Mouse (Mus musculus) inflammation-experienced regulatory T-cells, adult 6 months (primary cell): ENCODE measurements around the gene Fn3k. TPM values are rescaled to one million over a fixed set of nuclear protein-coding genes. Genes with fewer than 3 reads are reported as not detected.

Source experiments
- ATAC-seq: one replicate; pipeline ENCODE4 v1.8.0; 2017
- polyA plus RNA-seq, 3 experiments: library from polyadenylated mRNA; unstranded; fragments of 100-300 nt; shearing (Covaris generic); gene quantifications; one replicate each; pipeline ENCODE4 v1.2.1; 2017

The Fn3k gene
- polyA plus RNA-seq = under 1 TPM in 1 of 3 experiments, not detected in 2; 0.18 TPM

DNA sequence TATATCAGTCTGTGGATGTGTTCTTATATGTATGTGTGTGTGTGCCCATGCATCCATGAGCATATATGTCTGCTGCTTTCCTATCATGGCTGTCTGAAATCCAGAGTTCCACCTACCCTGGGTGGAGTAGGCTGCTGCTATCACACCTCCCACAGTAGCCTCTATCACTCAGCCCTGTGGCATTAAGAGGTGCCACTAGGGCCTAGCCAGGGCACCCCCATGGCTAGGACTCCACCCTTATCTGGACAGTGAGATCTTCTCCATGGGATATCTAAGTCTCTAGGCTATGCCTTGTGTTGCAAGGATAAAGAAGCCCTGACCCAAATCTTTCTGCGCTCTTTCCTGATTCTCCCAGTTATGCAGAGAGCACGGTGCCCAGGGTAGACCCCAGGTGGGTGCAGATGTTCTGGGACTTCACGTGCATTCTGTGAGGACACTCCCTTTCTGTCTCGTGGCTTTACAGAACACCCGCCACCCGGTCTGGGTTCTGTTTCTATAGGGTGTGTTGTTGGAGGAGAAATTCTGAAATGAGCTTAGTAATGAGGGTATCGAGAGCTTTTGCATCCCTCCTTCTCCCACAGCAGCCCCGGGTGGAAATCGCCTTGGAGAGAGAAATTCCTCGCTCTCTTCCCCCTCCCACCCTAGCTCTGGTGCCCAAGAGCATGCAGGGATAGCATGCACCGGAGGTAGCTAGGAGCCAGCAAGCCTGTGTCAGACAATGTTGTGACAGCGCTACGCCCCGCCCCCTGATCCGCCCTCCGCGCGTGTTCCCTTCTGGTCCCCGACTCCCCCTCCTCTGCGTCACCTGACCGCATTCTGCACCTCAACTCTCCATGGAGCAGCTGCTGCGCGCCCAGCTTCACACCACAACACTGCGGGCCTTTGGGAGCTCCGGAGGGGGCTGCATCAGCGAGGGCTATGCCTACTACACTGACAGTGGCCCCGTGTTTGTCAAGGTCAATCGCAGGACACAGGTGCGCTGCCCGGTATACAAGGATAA lies at the start of gene Fn3k:
Gene Fn3k (plus strand): TSS at position 758 of the 1,000 bp plus-strand sequence.
- ATAC-seq = peak; percentile 99

DNA sequence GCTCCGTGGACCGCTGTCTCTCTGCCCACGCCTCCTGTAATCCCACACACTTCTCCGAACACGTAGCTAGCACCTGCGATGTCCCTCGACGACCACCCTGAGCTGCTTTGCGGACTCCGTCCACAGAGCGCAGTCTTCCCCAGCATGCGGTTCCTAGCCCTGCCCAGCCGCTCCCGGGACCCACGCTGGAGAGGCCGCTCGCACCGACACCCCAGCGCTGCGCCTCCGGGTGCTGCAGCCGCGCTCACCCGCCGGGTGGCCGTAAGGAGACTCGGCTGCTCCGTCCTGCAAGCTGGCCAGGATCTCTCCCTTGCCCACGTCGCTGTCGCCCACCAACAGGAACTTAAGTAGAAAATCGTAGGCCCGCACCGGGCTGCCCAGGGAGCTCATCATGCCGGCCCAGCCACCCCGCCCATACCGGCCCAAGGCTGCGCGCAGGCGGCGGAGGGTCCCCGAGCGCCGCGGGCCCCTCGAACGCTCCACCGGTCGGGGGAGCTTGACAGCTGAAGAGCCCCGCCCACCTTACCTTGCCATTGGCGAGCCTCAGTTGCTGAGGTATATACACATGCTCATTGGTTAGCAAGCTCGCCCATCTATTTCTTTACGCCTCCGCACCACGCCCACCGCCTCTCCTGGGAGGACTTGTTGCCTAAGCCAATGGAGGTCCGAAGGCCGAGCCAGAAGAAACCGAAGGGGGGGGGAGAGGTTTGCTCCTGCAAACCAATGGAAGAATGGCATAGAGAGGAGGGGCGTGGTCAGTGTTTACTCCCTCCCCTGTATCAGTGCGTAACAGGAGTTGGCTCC lies 46.8 kb upstream of the Fn3k start, which contains the start of gene Rab40b:
Gene Rab40b (minus strand): TSS at position 502 of the 804 bp plus-strand sequence.
- no peak for ATAC-seq

DNA sequence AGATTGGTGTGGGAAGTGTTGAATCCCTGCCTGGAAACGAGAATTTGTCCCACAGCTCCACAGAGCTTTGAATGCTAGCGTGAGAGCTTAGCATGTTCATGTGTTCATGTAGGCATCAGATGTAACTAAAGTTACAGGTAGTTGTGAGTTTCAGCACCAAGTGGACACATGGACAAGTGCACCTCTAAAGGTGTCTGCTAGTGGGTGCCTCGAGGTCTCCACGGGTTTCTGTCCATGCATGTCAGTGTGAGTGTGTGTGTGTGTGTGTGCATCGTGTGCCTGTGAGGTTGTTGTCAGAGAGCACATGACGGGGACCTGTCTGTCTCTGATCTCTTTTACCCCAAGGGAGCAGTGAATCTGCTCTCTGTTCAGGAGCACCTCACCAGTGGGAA lies 46.2 kb upstream of the Fn3k start:
- ATAC-seq = no peak

DNA sequence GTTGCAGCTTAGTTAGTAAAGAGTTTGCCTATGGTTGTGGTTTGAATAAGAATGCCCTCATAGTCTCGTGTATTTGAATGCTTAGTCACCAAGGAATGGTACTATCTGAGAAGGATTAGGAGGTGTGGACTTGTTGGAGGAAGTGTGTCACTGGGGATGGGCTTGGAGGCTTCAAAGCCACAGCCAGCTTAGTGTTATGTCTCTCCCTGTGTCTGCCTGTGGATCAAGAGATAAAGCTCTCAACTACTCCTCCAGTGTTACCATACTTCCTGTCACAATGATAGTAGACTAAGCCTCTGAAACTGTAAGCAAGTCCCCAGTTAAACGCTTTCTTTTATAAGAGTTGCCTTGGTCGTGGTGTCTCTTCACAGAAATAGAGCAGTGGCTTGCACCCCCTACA lies 43.9 kb upstream of the Fn3k start:
- ATAC-seq = no peak

DNA sequence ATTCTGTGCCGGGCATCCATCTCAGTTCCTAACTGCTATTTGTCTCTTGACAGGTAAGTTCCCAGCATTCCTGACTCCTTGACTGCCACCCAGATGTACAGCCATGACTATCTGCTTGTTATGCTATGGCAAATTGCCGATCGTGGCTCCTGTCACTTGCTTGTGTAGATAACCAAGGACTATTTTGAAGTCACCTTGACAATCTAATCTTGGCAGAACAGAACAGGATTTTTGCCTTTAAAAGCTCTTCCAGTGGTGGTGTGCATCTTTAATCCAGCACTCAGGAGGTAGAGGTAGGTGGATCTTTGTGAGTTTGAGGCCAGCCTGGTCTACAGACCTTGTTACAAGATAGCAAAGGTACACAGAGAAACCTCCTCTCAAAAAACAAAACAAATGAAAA lies 42.3 kb upstream of the Fn3k start:
- no peak for ATAC-seq

DNA sequence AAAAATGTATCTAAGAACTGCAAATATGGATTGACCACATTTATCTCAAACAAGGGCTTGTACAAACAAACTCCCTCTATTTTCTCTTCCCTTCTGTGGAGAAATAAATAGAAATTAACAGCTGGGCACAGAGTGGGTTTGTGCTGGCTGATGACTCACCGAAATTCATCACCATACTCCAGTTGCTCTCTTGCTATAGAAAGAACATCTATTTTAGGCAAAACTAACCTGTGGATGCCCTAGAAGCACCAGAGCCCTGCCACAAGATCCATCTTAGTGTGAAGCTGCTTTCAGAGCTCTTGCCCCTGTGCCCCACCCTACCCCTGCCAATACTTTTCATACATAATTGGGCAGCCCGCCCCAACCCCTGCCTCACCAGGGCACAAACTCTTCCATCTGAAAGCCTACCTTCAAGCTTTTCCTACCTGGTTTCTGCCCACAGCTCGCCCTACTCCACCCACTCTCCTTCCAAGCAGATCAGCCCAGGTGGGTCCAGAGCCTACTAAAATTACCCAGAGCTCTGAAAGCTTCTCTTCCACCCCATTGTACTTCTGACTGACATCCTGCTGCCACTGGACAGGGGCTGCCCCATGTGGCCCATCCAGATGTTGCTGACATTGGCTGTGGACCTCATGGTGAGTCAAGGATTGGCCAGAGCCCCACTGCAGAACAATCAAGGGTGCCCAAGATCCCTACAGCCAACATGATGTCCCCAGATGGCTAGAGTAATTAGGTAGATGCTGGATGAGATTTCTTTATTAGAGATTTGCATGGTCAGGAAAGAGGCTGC lies 27.2 kb upstream of the Fn3k start:
- ATAC-seq = no peak

DNA sequence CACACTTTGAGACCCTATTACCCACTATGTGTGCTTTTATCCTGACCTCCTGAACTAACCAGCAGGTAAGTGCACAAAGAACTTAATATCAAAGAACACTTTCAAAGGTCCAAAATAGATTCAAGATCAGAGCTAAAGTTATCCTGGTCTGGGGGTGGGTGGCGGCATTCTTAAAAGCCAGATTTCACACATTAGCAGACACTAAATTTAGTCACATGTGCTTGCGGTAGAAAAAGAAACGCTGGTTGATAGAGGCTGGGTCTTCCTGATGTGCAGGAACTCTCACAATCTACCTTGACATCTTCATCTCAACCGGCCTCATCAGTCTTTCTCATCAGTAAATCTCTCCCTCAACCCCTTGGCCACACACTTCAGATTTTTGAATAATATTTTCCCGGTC lies 20.0 kb upstream of the Fn3k start:
- ATAC-seq = no peak

DNA sequence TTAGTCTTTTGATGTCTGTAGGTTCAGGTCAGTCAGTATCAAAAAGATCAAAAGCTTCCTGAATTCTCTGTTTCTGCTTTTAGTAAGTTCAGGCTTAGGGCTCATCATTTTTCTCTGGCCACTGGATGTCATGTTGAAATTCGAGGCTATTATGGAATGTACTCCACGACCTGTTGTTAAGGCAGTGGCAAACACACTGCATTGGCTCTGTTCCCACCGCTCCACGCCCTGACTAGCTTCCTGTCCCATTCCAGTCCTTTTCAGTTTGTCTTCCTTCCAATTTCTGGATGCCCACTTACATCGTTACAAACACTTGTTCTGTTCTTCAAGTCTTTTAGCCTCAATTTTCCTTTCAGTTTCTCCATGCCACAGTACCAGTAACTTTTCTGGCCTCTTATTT lies 19.4 kb upstream of the Fn3k start:
- ATAC-seq = no peak

DNA sequence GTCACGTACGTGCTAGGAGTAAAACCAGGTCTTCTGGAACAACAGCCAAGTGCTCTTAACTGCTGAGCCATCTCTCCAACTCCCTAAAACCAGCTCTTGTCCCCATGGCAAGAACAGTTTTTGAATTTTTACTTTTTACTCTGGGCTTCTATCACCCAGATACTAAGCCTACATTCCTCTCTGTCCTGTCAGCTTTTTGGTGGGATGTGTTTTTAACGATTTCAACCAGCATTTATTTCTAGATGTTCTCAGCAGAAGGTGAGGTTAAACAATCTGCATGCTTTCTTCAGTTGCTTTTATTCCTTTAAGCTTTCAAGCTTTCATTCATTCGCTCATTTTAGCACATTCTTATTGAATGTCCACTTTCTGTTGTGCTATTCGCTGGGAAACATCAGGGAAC lies 16.7 kb upstream of the Fn3k start:
- ATAC-seq = no peak

DNA sequence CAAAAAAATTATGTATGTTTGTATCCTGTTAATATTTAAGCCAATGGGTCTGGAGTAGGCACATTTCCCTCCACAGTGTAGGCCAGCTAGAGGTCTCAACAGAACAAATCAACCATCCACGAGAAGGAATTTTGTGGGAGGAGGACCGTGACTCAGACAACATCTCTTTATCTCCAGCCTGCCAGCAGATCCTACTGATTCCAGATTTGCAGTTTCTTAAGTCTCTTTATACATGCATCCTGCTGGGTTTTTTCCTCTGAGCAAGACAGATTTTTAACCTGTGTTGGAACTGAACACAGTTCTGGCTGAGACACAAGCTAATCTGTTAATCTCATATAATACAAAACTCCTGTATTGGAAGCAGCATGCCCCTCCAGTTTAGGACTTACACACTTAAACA lies 15.8 kb upstream of the Fn3k start:
- ATAC-seq = no peak

DNA sequence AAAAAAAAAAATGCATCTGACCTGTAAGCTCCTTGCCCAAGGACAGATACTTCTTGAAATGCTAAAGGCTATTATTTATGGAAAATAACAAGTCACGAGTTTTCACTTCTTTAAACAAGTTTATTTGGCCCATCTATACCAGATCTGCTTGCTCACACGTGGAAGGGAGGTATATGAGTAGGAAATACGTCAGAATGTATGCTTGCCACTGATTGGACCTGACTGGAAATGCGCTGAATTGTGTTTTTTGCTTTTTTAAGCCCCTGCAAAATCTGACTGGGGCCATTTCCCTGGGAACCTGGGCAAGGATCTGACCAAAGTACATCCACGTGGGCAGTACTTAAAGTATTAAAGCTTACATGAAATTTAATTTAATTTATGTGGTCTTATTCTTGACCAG lies 14.3 kb upstream of the Fn3k start:
- ATAC-seq = no peak

DNA sequence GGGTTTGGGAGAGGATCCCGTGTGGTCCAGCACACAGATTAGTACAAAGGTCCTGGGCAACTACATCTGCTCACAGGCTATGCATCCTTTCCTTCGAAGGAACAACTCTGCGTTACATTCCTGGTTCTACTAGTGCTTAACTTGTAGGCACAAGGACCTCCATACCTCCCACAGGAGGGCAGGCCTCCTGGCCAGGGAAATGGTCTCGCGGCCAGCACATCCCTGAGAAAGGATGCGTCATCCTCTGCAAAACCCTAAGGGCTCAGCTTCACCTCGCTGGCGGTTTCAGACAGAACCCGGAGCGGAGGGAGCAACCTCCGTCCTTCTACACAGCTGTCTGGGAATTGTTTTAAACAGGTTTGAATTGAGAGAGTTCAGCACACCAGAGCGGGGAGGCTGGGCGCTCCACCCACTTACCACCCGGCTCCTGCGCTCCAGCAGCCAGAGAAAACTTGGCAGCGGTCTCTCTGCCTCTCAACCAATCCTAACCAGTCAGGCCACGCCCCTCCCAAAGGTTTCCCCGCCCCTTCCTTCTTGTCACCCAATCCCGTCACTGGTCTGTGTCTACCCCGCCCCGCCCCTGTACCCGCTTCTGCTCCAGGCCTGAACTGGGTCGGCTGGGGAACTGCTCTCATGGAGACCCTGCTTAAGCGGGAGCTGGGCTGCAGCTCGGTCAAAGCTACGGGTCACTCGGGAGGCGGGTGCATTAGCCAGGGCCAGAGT lies 13.7 kb upstream of the Fn3k start, which contains the start of gene Fn3krp:
Gene Fn3krp (plus strand): TSS at position 572 of the 723 bp plus-strand sequence.
- ATAC-seq = peak; percentile 99

DNA sequence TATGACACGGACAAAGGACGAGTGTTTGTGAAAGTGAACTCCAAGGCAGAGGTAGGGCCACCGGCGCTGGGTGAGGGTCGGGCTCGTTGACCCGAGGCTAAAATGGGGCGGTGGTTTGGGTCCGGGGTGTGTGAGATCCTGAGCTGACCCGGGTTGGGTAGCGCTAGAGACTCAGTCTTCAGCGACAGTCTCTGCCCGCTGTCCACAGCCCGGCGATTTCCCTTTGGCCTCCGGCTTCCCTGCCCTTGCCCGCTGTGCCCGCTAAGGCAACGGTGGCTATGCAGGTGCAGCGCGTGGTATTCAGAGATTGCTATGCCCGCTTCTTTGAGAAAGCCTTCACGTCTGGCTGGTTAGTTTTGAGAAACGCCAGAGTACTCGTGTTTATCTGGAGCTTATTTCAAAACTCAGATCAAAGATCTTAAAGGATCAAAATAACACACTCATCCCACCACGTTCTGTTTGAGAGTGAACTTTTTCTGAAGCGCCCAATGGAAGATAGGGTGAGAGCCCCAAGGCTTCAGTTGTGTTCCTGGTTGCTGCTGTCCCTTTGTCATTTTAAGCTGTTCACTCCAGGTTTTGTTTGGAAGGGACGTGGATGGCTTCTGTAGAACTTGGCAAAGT lies 13.1 kb upstream of the Fn3k start:
- ATAC-seq = peak; percentile 32

DNA sequence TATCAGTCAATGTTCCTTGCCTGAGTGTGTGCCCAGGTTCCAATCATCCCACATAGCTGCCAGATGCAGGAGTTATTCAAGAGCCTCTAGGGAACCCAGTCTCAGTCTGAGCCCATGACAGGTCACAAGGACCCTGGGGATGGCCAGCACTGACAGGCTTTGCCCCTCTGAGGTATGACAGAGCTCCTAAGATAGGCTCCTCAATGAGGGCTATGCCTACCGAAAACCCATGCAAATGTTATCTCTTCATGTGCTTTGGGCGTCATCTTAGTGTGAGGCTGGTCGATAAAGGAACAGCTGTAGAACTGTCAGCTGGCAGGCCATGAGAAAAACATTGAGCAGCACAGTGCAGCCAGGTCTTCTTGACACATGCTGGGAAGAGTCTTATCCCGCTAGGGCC lies 1.3 kb upstream of the Fn3k start:
- ATAC-seq = no peak

DNA sequence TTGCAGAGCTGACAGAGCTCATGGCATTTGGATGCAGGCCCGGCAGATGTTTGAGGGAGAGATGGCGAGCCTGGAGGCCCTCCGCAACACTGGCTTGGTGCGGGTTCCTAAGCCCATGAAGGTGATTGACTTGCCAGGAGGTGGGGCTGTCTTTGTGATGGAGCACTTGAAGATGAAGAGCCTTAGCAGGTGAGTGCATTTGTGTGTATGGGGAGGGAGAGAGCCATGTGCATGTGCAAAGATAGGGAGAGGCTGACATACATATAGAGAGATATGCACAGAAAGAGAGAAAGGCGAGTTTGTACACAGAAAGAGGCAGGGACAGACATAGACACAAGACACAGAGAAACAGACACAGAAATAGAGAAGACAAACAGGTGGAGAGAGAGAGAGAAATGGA lies 2.5 kb downstream of the Fn3k start:
- no peak for ATAC-seq

DNA sequence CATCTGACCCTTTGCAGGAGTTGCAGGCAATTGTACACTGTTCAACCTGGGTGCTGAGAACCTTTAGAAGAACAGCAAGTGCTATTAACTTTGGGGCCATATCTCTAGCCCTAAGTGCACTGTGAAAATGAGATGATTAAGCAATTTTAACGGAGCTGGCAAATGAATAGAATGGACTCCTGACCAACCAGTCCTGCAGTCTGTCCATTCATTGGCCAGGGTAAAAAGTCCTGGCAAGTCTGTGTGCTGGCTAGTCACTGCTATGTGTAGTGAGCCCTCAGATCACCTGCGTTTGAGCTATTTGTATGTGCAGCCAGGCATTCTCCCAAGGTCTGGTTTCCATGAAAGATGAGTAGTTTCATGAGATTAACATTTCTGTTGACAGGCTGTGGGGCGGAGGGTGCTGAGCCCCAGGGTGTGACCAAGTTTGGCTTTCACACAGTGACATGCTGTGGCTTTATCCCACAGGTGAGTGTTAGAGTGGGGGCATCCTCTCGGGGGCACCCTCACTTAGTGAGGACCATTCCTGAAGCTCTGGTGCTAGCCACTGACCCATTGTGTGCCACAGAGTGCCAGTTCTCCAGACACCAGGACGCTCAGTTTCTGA lies 5.1 kb downstream of the Fn3k start:
- ATAC-seq = no peak

DNA sequence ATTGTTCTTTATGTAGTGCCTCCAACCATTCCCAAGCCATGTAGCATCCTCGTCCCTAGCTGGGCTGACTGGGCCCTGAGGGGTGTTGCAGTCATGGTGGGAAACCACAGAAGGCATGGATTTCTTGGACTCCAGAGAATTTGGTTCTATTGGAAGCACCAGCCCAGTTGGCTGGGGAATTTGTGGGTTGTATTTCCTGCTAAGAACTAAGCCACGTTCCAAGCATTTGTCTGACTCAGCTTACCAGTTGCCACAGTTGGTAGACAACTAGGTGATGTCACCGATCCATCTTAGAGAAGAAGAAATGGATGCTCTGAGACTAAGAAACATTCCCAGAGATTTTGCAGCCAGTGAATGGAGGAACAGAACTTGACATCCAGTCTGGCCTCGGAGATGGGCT lies 6.9 kb downstream of the Fn3k start:
- ATAC-seq = no peak

DNA sequence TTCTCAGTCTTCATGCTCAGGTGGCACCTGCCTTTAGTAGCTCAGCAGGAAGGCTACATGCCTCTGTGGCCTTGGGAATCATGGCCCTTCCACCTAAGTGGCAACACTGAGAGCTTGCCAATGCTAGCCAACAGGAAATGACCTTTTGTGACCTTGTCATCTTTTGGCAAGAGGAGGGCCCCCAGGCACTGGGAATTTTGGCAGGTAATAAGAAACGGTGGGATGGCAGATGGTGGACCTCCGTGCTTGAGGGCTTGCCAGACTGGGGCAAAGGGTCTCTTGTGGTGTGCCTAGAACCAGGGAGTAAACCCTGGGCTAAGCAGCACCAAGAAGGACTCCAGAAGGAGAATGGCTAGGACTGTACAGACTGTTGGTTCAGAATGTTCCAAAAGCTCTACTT lies 7.4 kb downstream of the Fn3k start:
- no peak for ATAC-seq

DNA sequence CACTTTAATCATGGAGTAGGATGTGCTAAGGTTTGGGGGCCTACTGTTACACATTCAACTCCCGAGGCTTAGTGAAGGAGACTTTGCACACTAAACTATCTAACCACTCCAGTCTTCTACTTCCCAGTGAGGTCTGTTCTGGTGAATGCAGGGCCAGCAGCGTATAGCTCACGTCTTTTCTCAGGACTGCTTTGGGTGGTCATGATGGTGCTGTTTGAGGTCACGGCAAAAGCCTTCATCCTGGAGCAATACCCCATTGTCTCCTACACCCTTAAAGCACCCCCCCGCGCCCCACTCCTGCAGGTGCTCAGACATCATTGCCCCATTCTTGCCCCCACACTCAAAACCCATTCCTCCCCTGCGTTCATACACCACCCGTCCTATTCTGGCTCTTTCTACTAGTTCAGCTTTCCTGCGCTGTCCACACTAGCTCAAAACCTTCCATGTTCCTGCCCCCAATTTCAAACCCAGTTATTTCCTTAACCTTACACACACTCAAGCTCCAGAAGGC lies 16.6 kb downstream of the Fn3k start:
- ATAC-seq = no peak

DNA sequence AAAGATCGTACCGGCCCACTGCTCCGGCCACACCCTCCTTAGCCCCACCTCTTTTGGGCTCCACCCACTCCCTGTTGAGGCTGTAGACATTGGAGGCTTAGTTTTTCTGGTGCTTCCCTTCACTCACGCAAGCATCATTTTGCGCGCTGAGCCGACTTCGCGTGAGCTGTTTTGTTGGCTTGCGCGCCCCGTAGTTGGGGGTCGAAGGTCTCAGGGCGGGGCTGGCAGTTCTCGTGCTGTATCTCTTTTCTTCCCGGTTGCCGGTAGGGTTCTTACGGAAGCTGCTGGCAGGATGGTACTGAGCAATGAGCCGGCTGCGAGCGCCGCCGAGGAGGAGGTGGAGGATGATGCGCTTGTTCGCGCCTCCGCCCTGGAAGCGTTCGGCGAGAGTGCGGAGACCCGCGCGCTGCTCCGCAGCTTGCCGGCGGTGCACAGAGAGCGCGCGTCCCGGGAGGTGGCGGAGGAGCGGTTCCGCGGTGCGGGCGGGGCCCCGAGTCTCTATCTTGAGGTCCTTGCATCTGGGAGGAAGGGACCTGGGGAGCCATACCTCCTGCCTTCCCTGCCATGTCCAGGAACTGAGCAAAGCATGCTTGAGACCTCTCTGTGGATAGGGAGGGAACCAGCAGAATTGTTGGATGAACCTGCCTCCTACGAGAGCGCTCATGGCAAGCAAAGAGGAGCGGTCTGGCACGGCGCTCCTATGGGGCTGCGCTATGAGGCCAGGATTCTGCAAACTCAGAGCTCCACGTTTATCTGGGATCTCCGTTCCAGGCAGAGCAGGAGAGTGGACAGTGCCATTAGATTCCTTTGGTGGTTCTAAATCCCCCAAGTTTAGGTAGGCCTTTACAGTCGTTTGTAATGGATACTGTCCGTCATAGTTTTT lies 17.3 kb downstream of the Fn3k start, which contains the start of gene Tbcd:
Gene Tbcd (plus strand): TSS at position 197 of the 883 bp plus-strand sequence.
- peak; percentile 93 for ATAC-seq
